Mouse (Mus musculus) neural tube, embryonic 14.5 days (tissue): ENCODE measurements around the gene Ints13. TPM values are rescaled to one million over a fixed set of nuclear protein-coding genes. Genes with fewer than 3 reads are reported as not detected.

Source experiments
- ATAC-seq: fragments of 200-750 bp; cut with Nextera tagmentation; 2 replicates; pipeline ENCODE4 v1.8.0; 2017; ENCODE audit warnings: low read depth, mild to moderate bottlenecking, moderate TSS enrichment, moderate library complexity
- H3K27ac ChIP-seq: fragments of 300-500 bp; sonication (generic); 2 replicates; pipeline ENCODE4 v1.5.1; 2014; ENCODE audit warnings: low read depth, mild to moderate bottlenecking, control low read depth, low read length, moderate library complexity, mixed read lengths
- H3K27me3 ChIP-seq: fragments of 300-500 bp; sonication (generic); 2 replicates; pipeline ENCODE4 v1.6.1; 2014; ENCODE audit warnings: low read length; ENCODE audit not compliant: control insufficient read depth, insufficient read depth
- H3K36me3 ChIP-seq: fragments of 300-500 bp; sonication (generic); 2 replicates; pipeline ENCODE4 v1.6.1; 2014; ENCODE audit warnings: low read length, mixed read lengths; ENCODE audit not compliant: control insufficient read depth, insufficient read depth
- H3K4me1 ChIP-seq: fragments of 300-500 bp; sonication (generic); 2 replicates; pipeline ENCODE4 v1.6.1; 2014; ENCODE audit warnings: low read length; ENCODE audit not compliant: control insufficient read depth, insufficient read depth
- H3K4me2 ChIP-seq: fragments of 300-500 bp; sonication (generic); 2 replicates; pipeline ENCODE4 v1.6.1; 2014; ENCODE audit warnings: mild to moderate bottlenecking, low read depth, low read length, control low read depth
- H3K4me3 ChIP-seq: fragments of 300-500 bp; sonication (generic); 2 replicates; pipeline ENCODE4 v1.5.1; 2014; ENCODE audit warnings: low read depth, low read length, control low read depth, mixed read lengths
- H3K9ac ChIP-seq: fragments of 300-500 bp; sonication (generic); replicated peaks from 2 replicates; pipeline ENCODE4 v1.6.1; 2014; ENCODE audit warnings: low read depth, mild to moderate bottlenecking, control low read depth, low read length, mixed read lengths
- H3K9me3 ChIP-seq: fragments of 300-500 bp; sonication (generic); 2 replicates; pipeline ENCODE4 v1.6.1; 2016; ENCODE audit warnings: low read length; ENCODE audit not compliant: control insufficient read depth
- WGBS: fragments of 180-500 bp; shearing (Covaris S2); extraction: QIAGEN DNeasy Blood & Tissue Kit; methylation state at CpG from one replicate; pipeline ENCODE4 v1.1.7; 2014; 5-methylcytosine and 5-hydroxymethylcytosine counted together
- polyA plus RNA-seq: library from polyadenylated mRNA; unstranded; fragments of >200 nt; fragmentation: Nextera tagmentation; extraction: Ambion mirVana; gene quantifications from 2 replicates; pipeline ENCODE4 v1.2.1, GENCODE M21; 2014

Gene Ints13
- polyA plus RNA-seq, 1 experiment from 2014 or later, result 41.1 TPM

- H3K27ac ChIP-seq, result no peak overlapping the region
- ATAC-seq, result no peak
- H3K9me3 ChIP-seq, result no peaks in the 10 kb centered on the region
- H3K4me3 ChIP-seq, result no peak overlapping the region
- H3K36me3 ChIP-seq, result peaks cover 72% of the 10 kb centered on the region
- H3K9ac ChIP-seq, result no peak overlapping the region
- no peak overlapping the region for H3K4me2 ChIP-seq
- H3K27me3 ChIP-seq, result no peaks in the 10 kb centered on the region
- no peaks in the 10 kb centered on the region for H3K4me1 ChIP-seq
Observed at GRCm38 (mm10) chr6:146551326-146551725, 26.3 kb downstream of the Ints13 start.

GRCm38 (mm10) chr6:146550421-146550820 lies 27.2 kb downstream of the Ints13 start:
- Histone ChIP-seq H3K36me3 (peaks cover 66% of the 10 kb centered on the region), H3K9me3 (no peaks in the 10 kb centered on the region), H3K27ac (no peak overlapping the region), H3K27me3 (no peaks in the 10 kb centered on the region), H3K4me2 (no peak overlapping the region), H3K9ac (no peak overlapping the region), H3K4me3 (no peak overlapping the region), H3K4me1 (no peaks in the 10 kb centered on the region)
- 86% methylated on average over 2 of the region's 2 CpGs for WGBS
- no peak for ATAC-seq

DNA sequence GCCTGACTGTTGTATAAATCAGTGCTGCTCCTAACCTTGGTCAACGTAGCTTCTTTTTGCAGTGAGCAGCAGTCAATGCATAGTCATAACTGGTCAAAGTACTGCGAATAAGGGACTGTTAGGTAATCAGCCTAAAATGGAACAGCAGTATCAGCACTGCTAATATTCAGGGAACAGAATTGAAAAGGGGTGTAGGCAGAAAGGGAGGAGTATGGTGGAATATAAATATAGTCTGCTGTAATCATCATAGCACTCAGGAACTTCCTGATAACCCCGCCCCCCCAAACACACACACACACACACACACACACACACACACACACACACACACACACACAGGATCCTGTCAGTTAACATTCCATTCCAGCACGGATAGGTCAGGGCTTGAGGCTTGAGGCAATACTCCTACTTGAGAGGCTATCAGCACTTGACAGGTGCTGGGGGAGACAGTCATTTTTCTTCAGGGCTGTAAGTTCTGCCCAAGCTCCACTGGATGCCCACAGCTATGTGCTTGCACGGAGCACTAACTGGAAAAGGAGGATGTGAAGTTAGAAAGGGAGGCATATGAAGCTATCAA lies 32.3 kb downstream of the Ints13 start:
- peaks cover 24% of the 10 kb centered on the region for H3K36me3 ChIP-seq
- H3K4me3 ChIP-seq, result no peak overlapping the region
- H3K9me3 ChIP-seq, result no peaks in the 10 kb centered on the region
- H3K27me3 ChIP-seq, result no peaks in the 10 kb centered on the region
- no peaks in the 10 kb centered on the region for H3K4me1 ChIP-seq
- no peak overlapping the region for H3K27ac ChIP-seq
- H3K4me2 ChIP-seq, result no peak overlapping the region
- WGBS, result 91% methylated on average over 5 of the region's 5 CpGs
- H3K9ac ChIP-seq, result no peak overlapping the region
- no peak for ATAC-seq

DNA sequence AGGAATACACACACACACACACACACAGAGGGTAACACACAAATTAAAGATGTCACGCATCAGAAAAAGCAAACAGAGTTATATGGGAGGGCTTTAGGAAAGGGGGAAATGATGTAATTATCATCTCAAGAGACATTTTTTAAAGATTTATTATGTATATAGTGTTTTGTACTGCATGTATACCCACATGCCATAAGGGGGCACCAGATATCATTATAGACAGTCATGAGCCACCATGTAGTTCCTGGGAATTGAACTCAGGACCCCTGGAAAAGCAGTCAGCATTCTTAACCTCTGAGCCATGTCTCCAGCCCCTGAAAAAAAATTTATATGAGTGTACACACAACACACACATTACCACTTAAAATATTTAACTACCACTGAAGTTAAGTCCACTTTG lies 33.0 kb downstream of the Ints13 start:
- Histone ChIP-seq H3K4me1 (no peaks in the 10 kb centered on the region), H3K27me3 (no peaks in the 10 kb centered on the region), H3K4me3 (no peak overlapping the region), H3K27ac (no peak overlapping the region), H3K9me3 (no peaks in the 10 kb centered on the region), H3K36me3 (peaks cover 19% of the 10 kb centered on the region; the same call in 1 of the 2 replicates), H3K9ac (no peak overlapping the region), H3K4me2 (no peak overlapping the region)
- WGBS, result 96% methylated on average over 1 of the region's 1 CpGs
- no peak for ATAC-seq

DNA sequence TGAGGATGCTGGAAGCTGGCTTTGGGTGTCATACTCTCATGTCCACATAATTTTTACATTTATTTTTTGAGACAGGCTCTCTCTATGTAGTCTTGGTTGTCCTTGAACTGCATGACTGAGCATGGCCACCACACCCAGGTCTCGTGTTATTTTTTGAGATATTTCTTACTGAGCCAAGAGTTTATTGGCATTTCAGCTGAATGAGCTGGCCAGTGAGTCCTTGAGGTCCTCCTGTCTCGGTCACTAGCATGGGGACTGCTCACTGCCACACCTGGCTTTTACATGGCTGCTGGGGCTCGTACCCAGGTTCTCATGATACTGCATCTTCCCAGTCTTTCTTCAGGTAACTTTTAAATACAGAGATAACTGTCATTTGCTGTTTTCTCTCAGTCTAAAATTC lies 37.2 kb downstream of the Ints13 start:
- 91% methylated on average over 3 of the region's 3 CpGs for WGBS
- H3K4me2 ChIP-seq, result no peak overlapping the region
- no peak overlapping the region for H3K4me3 ChIP-seq
- ATAC-seq, result no peak
- no peak overlapping the region for H3K9ac ChIP-seq
- H3K36me3 ChIP-seq, result no peaks in the 10 kb centered on the region
- no peak overlapping the region for H3K27ac ChIP-seq
- H3K9me3 ChIP-seq, result no peaks in the 10 kb centered on the region
- no peaks in the 10 kb centered on the region for H3K4me1 ChIP-seq
- no peaks in the 10 kb centered on the region for H3K27me3 ChIP-seq

DNA sequence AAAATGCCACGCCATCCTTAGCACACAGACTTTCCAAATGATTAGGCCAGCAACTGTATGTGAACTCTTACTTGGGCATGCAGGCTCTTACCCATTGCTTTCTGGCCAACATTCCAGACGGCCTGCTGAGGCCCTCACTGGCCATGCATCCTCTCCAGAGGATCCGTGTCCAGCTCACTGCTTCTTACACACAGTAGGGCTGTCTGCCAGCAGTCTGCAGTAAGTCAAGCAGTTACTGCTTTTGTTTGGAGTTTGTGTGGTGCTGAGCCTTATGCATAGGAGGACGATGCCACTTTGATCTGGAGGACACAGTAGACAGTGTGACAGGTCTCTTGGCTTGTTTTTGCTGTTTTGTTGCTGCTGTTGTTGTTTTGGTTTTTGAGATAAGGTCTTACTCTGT lies 39.0 kb downstream of the Ints13 start:
- Histone ChIP-seq H3K9me3 (no peaks in the 10 kb centered on the region), H3K27me3 (no peaks in the 10 kb centered on the region), H3K36me3 (no peaks in the 10 kb centered on the region), H3K4me1 (no peaks in the 10 kb centered on the region), H3K9ac (no peak overlapping the region), H3K27ac (no peak overlapping the region), H3K4me2 (no peak overlapping the region), H3K4me3 (no peak overlapping the region)
- WGBS, result 53% methylated on average over 4 of the region's 4 CpGs
- ATAC-seq, result no peak

DNA sequence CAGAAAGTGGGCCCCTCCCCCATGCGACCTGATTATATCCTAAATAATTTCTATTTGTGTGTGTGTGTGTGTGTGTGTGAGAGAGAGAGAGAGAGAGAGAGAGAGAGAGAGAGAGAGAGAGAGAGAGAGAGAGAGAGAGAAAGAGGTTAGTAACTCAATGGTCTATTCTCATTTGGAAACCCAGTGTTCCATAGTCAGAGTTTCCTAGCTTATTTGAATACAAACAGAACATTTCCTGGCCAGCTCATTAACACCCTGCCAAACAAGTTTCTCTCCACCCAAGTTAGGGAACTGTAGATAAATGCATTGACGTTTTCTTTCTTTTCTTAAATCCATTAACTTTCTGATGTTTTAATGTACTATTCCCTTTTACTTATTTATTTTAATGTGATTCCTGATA lies 39.6 kb downstream of the Ints13 start:
- no peak overlapping the region for H3K27ac ChIP-seq
- no peaks in the 10 kb centered on the region for H3K36me3 ChIP-seq
- H3K4me3 ChIP-seq, result no peak overlapping the region
- H3K9ac ChIP-seq, result no peak overlapping the region
- WGBS, result 79% methylated on average over 2 of the region's 2 CpGs
- H3K27me3 ChIP-seq, result no peaks in the 10 kb centered on the region
- no peaks in the 10 kb centered on the region for H3K4me1 ChIP-seq
- no peak for ATAC-seq
- H3K4me2 ChIP-seq, result no peak overlapping the region
- H3K9me3 ChIP-seq, result no peaks in the 10 kb centered on the region

DNA sequence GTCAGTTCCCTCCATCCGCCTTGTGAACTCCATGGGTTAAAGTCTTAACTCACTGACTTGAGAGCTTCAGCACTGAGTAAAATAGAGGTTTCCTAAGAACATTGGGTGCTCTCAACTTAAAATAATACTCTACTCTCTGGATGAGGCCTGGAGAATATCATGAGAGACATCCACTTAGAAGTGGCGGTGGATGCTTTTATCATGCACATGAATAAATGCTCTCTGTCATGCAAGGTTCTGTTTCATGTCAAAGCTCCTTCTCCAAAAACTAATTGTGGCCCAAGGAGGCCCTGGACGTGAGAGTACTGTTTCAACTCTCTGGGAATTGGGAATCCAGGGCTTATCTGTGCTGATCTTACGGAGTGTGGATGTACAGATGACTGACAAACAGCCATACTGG lies 40.5 kb downstream of the Ints13 start:
- Histone ChIP-seq H3K27ac (no peak overlapping the region), H3K9ac (no peak overlapping the region), H3K27me3 (no peaks in the 10 kb centered on the region), H3K4me3 (no peak overlapping the region), H3K4me1 (no peaks in the 10 kb centered on the region), H3K4me2 (no peak overlapping the region), H3K36me3 (no peaks in the 10 kb centered on the region), H3K9me3 (no peaks in the 10 kb centered on the region)
- no peak for ATAC-seq
- 95% methylated on average over 4 of the region's 4 CpGs for whole genome bisulfite sequencing

GRCm38 (mm10) chr6:146535501-146535900 lies 42.1 kb downstream of the Ints13 start:
- no peak for ATAC-seq
- no peaks in the 10 kb centered on the region for H3K36me3 ChIP-seq
- H3K4me1 ChIP-seq, result no peaks in the 10 kb centered on the region
- WGBS, result 94% methylated on average over 5 of the region's 5 CpGs
- H3K9ac ChIP-seq, result no peak overlapping the region
- no peaks in the 10 kb centered on the region for H3K27me3 ChIP-seq
- no peak overlapping the region for H3K27ac ChIP-seq
- H3K4me3 ChIP-seq, result no peak overlapping the region
- H3K4me2 ChIP-seq, result no peak overlapping the region
- no peaks in the 10 kb centered on the region for H3K9me3 ChIP-seq
